Comparison of ENCODE assay signal across 16 mouse cellular contexts in genomic region chr13:28583617-28584016, GRCm38 (mm10).
"Had no signal": no experiment of that assay in that cellular context is flagged by ENCODE, and none has a peak within 500 bp of the region (broad histone marks: within the 10 kb centered on the region; RNA-seq: fewer than 3 reads in every experiment).

No protein-coding gene starts in this region.

- H3K4me1 ChIP-seq: liver, embryonic 13.5 days; midbrain, embryonic 12.5 days had no signal

- ATAC-seq: liver, postnatal 0 days had no signal

- H3K9ac ChIP-seq: liver, embryonic 13.5 days; liver, postnatal 0 days; lung, embryonic 15.5 days; midbrain, embryonic 12.5 days; neural tube, embryonic 12.5 days had no signal

- H3K36me3 ChIP-seq: liver, embryonic 13.5 days; lung, embryonic 15.5 days; midbrain, embryonic 12.5 days; neural tube, embryonic 12.5 days had no signal

- H3K4me3 ChIP-seq: liver, embryonic 13.5 days; lung, embryonic 15.5 days; megakaryocyte, embryonic 14.5 days; midbrain, embryonic 12.5 days; neural tube, embryonic 12.5 days had no signal

- H3K27me3 ChIP-seq: liver, embryonic 13.5 days; lung, embryonic 15.5 days; megakaryocyte, embryonic 14.5 days; midbrain, embryonic 12.5 days; neural tube, embryonic 12.5 days had no signal

- H3K4me2 ChIP-seq: liver, embryonic 13.5 days; lung, embryonic 15.5 days; midbrain, embryonic 12.5 days; neural tube, embryonic 12.5 days had no signal

- DNase-seq: kidney, adult 11 months; kidney, adult 9 months; kidney, postnatal 10 days; left cerebral cortex, postnatal 4 days; liver; liver, embryonic 13.5 days; liver, postnatal 0 days; lung, postnatal 14 days; thymus, adult 18-20 months; thymus, postnatal 14 days had no signal

- H3K27ac ChIP-seq: liver, embryonic 13.5 days; lung, embryonic 15.5 days; macrophage; midbrain, embryonic 12.5 days; neural tube, embryonic 12.5 days; stomach, postnatal 0 days had no signal

- H3K9me3 ChIP-seq: liver, embryonic 13.5 days; lung, embryonic 15.5 days; megakaryocyte, embryonic 14.5 days; midbrain, embryonic 12.5 days; neural tube, embryonic 12.5 days had no signal
